Mouse (Mus musculus): ENCODE measurements around the gene Rbm33. TPM values are rescaled to one million over a fixed set of nuclear protein-coding genes. Genes with fewer than 3 reads are reported as not detected.

Rbm33 gene
- total RNA-seq, 4 experiments from 2014 or later, result 37.3 to 42.9 (median 39.5) TPM

DNA sequence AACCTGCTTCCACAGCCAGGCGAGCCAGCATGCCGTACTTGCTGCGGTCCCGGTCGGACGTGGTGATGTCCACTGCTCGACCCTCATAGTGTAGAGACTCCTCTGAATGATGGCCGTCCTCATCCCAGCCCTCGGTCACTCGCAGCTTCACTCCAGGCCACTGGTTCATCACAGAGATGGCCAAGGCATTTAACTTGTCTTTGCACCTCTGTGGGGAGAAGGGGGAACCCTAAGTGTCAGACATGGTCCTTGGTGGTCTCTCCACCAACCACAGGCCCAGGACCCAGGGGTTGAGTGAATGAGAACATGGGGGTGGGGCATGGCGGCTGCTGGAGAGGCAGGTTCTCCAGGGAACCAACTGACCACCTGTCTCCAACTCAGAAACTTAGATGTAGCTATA is 144.5 kb downstream of the Rbm33 start:
- DNase-seq (ENCODE audit: low spot score in 2 of 2), result no peak

DNA sequence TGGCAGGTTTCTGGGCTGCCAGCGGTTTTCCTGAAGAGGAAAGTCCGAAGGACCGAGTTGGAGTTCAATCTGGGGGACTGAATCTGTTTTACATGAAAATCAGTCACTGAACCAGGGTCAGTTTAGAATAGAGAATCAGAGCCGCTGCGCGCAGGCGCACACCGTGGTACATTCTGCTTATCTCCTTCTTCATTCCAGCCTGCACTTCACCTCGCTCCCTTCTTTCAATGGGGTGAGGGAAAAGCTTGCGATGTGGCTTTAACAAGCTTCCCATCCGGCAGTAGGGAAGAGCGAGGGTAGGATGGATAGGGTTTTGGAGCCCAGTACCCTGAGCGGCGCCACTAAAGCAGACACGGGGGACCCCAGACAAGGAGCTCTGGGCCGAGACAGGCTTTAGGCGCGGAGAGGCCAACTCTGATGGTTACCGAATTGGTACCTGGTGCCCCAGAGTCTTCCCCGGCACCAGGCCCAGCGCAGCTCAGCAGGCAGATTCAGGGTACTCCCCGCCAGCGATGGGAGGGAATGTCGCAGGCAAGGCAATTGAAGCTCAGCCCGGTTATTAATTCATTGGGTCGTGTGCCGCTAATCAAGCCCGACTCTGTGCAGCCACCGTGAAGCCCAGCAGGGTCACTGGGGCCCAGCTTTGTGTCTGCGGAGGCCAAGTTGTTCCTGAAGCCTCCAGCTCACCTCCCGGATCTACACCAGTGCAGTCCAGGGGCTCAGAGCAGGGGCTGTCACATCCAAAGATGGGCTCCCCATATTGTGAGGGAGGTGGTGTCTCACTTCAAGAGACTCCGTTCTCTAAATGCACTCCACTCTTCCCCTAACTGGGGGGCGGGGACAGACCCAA is 146.0 kb downstream of the Rbm33 start:
- DNase-seq (ENCODE audit: low spot score in 2 of 2), result no peak

DNA sequence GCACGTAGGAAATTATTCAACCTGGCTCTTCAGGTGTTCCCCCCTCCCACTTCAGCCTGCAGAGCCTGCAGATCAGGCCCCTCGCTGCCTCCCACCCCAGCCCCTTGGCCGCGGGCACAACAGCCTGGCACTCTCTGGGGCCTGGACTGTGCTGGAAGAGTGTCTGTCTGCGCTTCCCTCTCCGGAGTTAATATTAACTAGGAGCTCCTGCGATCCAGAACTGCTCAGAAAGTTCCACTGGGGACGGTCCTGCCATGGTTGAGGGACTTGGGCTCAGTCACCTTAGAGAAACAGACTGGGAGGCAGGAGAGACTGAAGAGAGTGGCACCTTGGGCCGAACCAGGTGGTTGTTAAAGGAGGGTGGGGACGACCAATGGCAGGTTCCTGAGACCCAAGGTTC is 146.7 kb downstream of the Rbm33 start:
- DNase-seq (ENCODE audit: low spot score in 2 of 2), result no peak

DNA sequence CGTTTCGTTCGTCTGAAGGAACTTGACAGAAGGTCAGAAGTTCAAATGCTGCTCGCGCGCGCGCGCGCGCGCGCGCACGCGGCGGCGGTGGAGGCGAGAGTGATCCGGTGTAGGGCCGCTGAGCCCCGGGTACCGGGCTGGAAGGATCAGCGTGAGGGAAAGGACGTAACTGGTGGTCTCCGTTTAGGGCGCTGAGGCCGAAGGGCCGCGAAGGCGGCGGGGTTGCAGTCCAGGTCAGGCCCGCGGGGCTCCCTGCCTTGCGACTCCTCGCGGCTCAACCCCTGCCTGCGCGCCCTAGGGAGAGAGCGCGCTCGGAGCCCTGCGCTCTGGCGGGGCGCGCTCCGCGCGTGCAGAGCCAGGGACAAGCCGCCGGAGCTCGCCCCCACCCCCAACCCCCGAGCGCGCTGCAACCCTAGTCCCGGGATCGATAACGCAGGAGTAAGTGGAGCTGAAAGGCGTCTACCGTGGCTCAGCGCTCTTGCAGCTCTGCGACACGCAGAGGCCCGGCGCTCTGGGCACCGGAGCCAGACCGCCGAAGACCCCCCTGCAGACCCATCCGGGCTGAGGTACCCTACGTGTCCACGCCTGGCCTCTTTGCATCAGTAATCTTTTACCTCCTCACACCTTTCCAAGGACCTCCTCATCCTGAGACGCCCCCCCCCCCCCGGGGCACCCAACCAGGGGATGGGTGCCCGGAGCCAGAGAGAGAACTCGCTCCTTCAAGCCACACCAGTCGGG is 147.6 kb downstream of the Rbm33 start:
- DNase-seq (ENCODE audit: low spot score in 2 of 2), result no peak

DNA sequence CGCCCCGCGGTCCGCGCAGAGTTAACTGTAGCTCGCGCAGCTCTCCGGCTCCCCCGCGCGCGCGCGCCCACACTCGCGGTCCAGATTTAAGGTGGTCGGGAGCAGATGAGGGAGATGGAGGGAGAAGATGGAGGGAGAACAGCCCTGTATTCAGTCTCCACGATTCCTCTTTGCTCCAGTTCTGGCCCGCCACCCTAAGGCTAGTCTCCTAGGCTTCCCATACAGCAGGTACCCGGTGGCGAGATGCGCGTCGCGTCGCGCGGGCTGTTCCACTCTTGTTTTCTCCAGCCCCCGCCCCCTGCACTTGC is 148.1 kb downstream of the Rbm33 start:
- no peak for DNase-seq (ENCODE audit: low spot score in 2 of 2)

DNA sequence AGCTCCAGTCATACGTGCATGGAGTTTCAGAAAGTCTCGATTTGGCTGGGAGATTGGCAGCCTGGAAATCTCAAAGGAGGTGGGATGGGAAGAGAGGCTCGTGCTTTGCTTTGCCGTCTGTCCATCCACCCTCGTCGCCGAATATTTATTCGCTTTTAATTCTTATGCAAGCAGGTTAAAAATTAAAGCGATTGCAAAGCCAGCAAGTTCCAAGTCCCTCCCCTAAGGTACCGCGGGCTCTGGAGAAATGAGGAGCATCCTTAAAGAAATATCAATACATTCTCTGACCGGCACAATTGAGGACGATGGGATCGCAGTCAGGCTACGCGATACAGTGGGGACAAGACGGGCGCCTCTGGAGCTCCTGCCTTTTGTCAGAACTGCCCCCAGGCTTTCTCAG is 148.6 kb downstream of the Rbm33 start:
- DNase-seq (ENCODE audit: low spot score in 2 of 2), result no peak

DNA sequence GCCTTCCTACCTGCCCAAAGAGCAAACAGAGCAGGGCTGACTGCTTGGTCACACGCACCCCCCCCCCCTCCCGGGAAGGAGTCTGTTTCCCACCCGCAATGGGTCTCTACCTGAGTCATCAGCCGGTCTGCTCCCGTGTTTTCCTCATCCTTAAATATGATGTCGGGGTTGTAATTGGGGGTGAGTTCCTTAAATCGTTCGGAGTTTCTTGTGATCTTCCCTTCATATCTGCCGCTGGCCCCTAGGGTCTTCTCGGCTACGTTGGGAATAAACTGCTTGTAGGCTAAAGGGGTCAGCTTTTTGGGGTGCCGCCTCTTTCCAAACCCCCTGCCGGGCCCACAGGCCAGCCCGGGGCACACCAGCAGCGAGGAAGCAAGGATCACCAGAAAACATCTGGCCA is 149.4 kb downstream of the Rbm33 start:
- no peak for DNase-seq (ENCODE audit: low spot score in 2 of 2)

DNA sequence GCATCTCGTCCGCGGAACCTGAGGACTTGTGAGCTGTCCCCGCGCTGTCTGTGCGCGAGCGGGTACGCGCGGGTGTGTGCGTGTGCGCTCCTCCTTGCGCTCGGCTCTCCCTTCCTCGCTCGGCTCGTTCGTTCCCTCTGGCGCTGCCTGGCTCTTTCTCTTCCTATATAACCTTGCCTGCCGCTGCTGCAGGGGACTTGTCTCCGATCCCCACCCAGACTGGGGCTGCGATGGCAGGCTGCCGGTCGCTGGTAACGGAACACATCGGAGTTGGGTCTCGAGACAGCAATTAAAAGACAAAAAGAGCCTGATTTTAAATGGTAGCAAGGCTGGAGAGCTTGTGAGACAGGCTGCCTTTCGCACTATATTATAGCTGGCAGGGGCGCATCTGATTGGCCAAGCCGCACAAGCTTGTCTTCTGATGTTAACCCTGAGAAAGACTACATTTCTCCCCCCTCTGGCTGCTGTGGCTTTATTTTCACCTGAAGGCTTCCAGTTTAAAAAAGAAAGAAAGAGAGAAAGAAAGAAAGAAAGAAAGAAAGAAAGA is 149.9 kb downstream of the Rbm33 start, which contains the start of gene Shh:
Gene Shh, minus strand, starts transcription at position 497 of the 547 bp plus-strand sequence.
- DNase-seq (ENCODE audit: low spot score in 2 of 2), result no peak

Other genes with a start within 250 kb of the Rbm33 start
- 10 to 100 TPM in 2 of 4 experiments, 1 to 10 TPM in 2; 8.7 to 13.3 (median 10.3) TPM for gene Insig1, start 245.8 kb upstream of the Rbm33 start, total RNA-seq (2022)
- gene En2, start 151.4 kb upstream of the Rbm33 start, total RNA-seq (2022), result under 1 TPM; 0.38 to 0.48 (median 0.44) TPM
- gene Cnpy1, start 71.3 kb upstream of the Rbm33 start, total RNA-seq (2022), result not detected
- not detected for gene Shh, start 150.1 kb downstream of the Rbm33 start, total RNA-seq (2022)

Measured in gastrocnemius, adult 8-10 months (tissue).